Mouse (Mus musculus) E14TG2a.4 (cell line): ENCODE measurements around the gene Mapkapk3.

Source experiments
- H3K27me3 ChIP-seq: 2 replicates; pipeline ENCODE4 v1.6.1; 2014; ENCODE audit warnings: low read length, control low read depth; ENCODE audit not compliant: insufficient read depth
- H3K36me3 ChIP-seq: 2 replicates; pipeline ENCODE4 v1.6.1; 2014; ENCODE audit warnings: low read length, control low read depth; ENCODE audit not compliant: insufficient read depth
- H3K4me1 ChIP-seq: replicated peaks from 2 replicates; pipeline ENCODE4 v1.6.1; 2014; ENCODE audit warnings: low read depth, low read length, control low read depth
- H3K4me3 ChIP-seq: replicated peaks from 2 replicates; pipeline ENCODE4 v1.5.1; 2014; ENCODE audit warnings: mild to moderate bottlenecking, low read length
- H3K9me3 ChIP-seq: 2 replicates; pipeline ENCODE4 v1.6.1; 2014; ENCODE audit warnings: low read length, control low read depth
- CTCF ChIP-seq: conservative IDR thresholded peaks from 2 replicates; pipeline ENCODE4 v1.5.1; 2014; ENCODE audit warnings: low read length
- NANOG ChIP-seq: IDR thresholded peaks from 2 replicates; pipeline ENCODE4 v1.6.1; 2014; ENCODE audit warnings: borderline replicate concordance, low read length, mixed read lengths
- POU5F1 ChIP-seq: IDR thresholded peaks from 2 replicates; pipeline ENCODE4 v1.6.1; 2014; ENCODE audit warnings: low read length, borderline replicate concordance

Gene Mapkapk3

GRCm38 (mm10) chr9:107271177-107271938 lies 18.3 kb downstream of the Mapkapk3 start:
- Histone ChIP-seq H3K36me3 (peaks cover 25% of the 10 kb centered on the region), H3K4me1 (peaks cover 67% of the 10 kb centered on the region), H3K9me3 (no peaks in the 10 kb centered on the region), H3K27me3 (no peaks in the 10 kb centered on the region), H3K4me3 (no peak overlapping the region)
- TF ChIP-seq NANOG (no peak), POU5F1 (no peak), CTCF (no peak)

DNA sequence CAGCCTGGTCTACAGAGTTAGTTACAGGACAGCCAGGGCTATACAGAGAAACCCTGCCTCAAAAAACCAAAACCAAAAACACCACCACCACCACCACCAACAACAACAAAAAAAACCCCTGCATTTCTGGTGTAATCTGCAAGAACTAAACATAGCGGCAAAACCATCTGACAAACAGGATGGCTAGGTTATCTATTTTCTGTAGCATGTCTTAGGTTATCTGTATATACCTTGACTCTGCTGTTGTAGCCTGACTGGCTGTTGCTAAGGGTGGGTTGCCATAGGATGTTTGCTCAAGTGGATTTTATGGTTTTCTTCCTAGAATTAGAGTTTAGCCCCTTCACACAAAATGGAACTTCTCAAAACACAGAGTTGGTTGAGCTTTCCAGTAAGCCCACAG lies 19.9 kb downstream of the Mapkapk3 start:
- H3K4me1 ChIP-seq = peaks cover 67% of the 10 kb centered on the region
- H3K9me3 ChIP-seq = no peaks in the 10 kb centered on the region
- TF ChIP-seq POU5F1 (no peak), NANOG (no peak), CTCF (no peak)

DNA sequence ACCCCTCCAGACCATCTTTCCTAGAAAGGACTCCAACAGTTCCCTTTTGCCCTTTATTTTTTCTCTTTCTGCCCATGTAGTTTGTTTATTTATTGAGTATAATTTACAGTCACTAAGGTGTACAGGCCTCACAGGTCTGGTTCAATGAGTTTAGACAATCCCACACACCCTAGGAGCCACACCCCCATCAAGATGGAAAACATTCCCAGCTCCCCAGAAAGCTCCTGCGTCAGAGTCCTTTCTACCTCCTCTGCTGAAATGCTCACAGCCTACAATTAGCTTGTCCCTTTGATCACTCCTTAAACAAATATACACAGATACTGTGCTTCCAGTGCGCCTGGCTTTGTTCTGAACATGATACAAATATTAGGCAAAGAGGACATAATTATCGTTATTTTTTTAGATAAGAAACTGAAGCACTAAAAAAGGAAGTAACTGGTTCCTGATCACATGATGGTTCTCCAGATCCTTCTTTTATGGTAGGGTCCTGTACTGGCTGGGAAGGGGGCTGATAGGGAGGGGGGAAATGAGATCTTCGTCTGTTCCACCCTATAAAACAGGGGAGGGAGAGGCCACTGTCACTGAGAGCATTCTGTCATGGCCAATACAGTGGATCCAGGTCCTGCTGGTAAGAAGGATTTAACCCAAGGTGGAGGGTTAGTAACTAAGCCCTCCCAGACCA lies 21.8 kb downstream of the Mapkapk3 start:
- Histone ChIP-seq H3K27me3 (no peaks in the 10 kb centered on the region), H3K9me3 (no peaks in the 10 kb centered on the region), H3K4me3 (no peak overlapping the region), H3K4me1 (peaks cover 72% of the 10 kb centered on the region), H3K36me3 (peaks cover 20% of the 10 kb centered on the region; the same call in 1 of the 2 replicates)
- TF ChIP-seq POU5F1 (no peak), NANOG (no peak), CTCF (no peak)

More for the DNA sequence above, 19.9 kb downstream of the Mapkapk3 start:
- Histone ChIP-seq H3K4me3 (no peak overlapping the region), H3K27me3 (no peaks in the 10 kb centered on the region), H3K36me3 (peaks cover 11% of the 10 kb centered on the region; the same call in 1 of the 2 replicates)

- H3K27me3 ChIP-seq = no peaks in the 10 kb centered on the region
- peaks cover 65% of the 10 kb centered on the region for H3K4me1 ChIP-seq
- H3K36me3 ChIP-seq = peaks cover 24% of the 10 kb centered on the region
- H3K4me3 ChIP-seq = no peak overlapping the region
- TF ChIP-seq NANOG = no peak
- no peak for TF ChIP-seq POU5F1
- no peak for TF ChIP-seq CTCF
- no peaks in the 10 kb centered on the region for H3K9me3 ChIP-seq
These were observed 22.6 kb downstream of the Mapkapk3 start for GRCm38 (mm10) chr9:107267028-107267427.

DNA sequence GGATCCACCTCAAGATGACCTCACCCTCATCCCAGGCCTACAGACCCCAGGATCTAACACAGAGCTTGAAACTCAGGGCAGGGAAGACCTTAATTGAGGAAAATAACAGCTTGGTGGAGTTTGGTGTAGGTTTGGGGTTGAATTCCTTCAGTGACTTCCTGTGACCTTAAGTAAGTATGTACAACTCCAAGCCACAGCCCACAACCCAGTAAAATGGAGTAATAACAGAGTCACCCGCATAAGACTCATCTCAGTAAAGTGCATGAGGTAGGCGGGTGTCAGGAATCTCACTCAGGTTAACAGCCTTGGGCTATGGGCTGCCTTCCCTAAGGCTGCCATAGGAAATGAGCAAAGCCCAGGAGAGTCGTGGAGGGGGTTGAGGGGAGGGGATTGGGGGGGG lies 24.9 kb downstream of the Mapkapk3 start:
- peaks cover 54% of the 10 kb centered on the region for H3K4me1 ChIP-seq
- H3K9me3 ChIP-seq = no peaks in the 10 kb centered on the region
- peaks cover 41% of the 10 kb centered on the region for H3K36me3 ChIP-seq
- no peaks in the 10 kb centered on the region for H3K27me3 ChIP-seq
- TF ChIP-seq NANOG (no peak), POU5F1 (no peak), CTCF (no peak)
- H3K4me3 ChIP-seq = no peak overlapping the region

GRCm38 (mm10) chr9:107263912-107264311 lies 25.8 kb downstream of the Mapkapk3 start:
- no peaks in the 10 kb centered on the region for H3K27me3 ChIP-seq
- no peak for TF ChIP-seq CTCF
- no peak overlapping the region for H3K4me3 ChIP-seq
- peaks cover 48% of the 10 kb centered on the region for H3K36me3 ChIP-seq
- no peaks in the 10 kb centered on the region for H3K9me3 ChIP-seq
- H3K4me1 ChIP-seq = peaks cover 54% of the 10 kb centered on the region

DNA sequence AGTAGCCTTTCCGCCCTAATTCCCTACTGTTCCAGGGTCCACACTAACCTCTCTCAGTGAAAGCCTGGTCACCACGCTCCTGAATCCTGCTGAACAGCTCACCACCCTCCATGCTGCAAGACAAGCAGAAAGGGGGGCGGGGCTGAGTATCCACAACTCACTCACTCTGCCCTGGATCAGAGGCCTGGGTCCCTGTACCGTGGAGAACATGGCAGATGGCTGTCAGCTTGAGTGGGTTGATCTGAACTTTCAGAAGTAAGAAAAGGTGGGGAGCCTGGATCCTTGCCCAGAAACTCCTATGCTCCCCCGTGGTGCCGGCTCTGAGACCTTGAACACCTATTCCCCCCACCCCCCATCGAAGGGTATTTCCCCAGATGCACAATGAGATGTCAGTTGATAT lies 27.3 kb downstream of the Mapkapk3 start:
- H3K4me1 ChIP-seq = peaks cover 45% of the 10 kb centered on the region
- peaks cover 62% of the 10 kb centered on the region for H3K36me3 ChIP-seq
- H3K27me3 ChIP-seq = no peaks in the 10 kb centered on the region
- no peak overlapping the region for H3K4me3 ChIP-seq
- H3K9me3 ChIP-seq = no peaks in the 10 kb centered on the region
- TF ChIP-seq POU5F1 = no peak

DNA sequence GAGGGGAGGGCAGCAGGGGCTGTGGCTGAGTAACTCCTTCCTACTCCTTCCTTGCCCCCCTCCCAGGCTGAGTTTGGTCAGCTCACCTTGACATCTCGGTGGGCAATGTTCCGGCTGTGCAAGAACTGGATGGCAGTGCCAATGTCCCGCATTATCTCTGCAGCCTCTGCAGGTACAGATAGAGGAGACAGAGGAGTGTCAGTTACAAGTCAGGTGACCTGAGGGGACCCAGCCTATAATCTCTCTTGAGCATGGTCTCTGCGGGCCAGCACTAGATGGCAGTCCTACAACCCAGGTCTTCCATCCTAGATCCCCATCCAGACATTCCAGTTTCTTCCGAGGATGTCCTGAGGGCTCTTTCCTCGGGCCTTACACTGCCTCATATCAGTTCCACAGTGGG lies 27.9 kb downstream of the Mapkapk3 start:
- TF ChIP-seq POU5F1 = no peak
- no peak for TF ChIP-seq CTCF
- TF ChIP-seq NANOG = no peak
- H3K27me3 ChIP-seq = no peaks in the 10 kb centered on the region
- H3K36me3 ChIP-seq = peaks cover 68% of the 10 kb centered on the region

More for the DNA sequence above, 27.9 kb downstream of the Mapkapk3 start:
- H3K9me3 ChIP-seq = no peaks in the 10 kb centered on the region
- H3K4me3 ChIP-seq = no peak overlapping the region
- H3K4me1 ChIP-seq = peaks cover 39% of the 10 kb centered on the region
